Mouse (Mus musculus) testis, adult 2 months (tissue): Measurements from ENCODE around the gene Rimklb.

Source experiments
- CTCF ChIP-seq: fragments of 200-500 bp; IDR thresholded peaks from 2 replicates; pipeline ENCODE4 v1.5.1; 2012; ENCODE audit warnings: low read depth, mild to moderate bottlenecking, inconsistent platforms, low read length, moderate library complexity; ENCODE audit not compliant: control insufficient read depth, insufficient read depth, insufficient replicate concordance
- POLR2A ChIP-seq: fragments of 200-500 bp; IDR thresholded peaks from 2 replicates; pipeline ENCODE4 v1.6.1; 2012; ENCODE audit warnings: low read depth, mild to moderate bottlenecking, inconsistent platforms, low read length, moderate library complexity; ENCODE audit not compliant: control insufficient read depth

DNA sequence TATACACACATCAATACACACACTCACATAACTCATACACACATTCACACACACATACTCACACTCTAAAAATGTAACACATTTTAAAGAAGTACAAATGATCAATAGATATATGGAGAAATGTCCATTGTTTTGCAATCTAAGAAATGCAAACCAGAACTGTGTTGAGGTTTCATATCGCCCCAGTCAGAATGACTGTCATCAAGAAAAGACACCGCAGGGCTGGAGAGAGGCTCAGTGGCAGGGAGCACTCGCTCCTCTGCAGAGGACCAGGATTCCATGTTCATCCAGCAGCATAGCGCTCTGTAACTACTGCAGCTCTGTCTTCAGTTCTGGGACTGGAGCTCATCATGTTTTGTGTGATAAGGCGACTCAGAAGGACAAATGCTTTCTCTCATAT lies 45.0 kb upstream of the Rimklb start:
- TF ChIP-seq POLR2A (no peak), CTCF (no peak)
